Mouse (Mus musculus) frontal cortex, postnatal 14 days (tissue): ENCODE data around the gene Atp6v0a1.

Experiments used
- DNase-seq, 2 experiments: peaks; one replicate each; pipeline ENCODE4 v3.0.0; 2022; ENCODE audit warnings: low spot score in 2 of 2

The Atp6v0a1 gene

DNA sequence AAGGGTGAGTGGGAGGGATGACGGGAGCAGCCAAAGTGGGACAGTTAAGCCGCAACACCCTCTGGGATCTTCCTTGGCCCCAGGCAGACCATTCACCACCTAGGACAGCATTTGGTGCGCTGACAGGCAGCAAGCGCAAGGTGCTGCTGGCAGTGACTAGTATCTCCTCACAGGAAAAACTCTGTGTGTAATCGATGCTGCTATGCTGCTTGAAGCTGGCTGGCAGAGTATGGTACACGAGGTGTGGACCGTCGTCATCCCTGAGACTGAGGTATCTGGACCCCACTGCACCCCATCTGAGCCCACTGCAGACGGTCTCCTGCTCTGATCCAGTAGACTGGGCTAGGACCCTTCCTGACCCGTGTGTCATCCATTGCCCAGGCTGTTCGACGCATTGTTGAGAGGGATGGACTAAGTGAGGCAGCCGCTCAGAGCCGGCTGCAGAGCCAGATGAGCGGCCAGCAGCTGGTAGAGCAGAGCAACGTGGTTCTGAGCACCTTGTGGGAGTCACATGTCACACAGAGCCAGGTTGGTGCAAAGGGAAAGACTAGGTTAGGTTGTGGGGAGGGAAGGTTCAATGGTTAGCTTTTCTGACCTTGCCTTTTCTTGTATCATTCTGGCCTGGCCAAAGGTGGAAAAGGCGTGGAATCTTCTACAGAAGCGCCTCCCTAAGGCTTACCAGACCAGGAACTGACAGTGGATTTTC is 76.5 kb downstream of the Atp6v0a1 start:
- DNase-seq = no peak

DNA sequence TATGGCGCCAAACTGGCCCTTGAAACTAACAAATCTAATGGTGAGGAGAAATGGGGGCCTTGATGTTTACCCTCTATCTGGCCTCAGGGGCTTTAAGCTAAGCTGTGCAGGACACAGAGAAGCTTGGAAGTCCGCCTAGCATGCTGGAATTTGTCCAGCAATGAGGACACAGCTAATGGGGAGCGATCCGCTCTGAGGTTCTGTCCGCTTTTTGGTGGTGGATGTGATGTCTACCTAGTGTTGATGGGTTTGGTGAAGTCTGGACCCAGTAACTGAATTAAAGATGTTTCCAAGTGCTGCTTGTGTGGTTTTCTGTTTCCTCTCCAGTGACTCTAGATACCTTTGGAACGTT is 77.0 kb downstream of the Atp6v0a1 start:
- DNase-seq = no peak

DNA sequence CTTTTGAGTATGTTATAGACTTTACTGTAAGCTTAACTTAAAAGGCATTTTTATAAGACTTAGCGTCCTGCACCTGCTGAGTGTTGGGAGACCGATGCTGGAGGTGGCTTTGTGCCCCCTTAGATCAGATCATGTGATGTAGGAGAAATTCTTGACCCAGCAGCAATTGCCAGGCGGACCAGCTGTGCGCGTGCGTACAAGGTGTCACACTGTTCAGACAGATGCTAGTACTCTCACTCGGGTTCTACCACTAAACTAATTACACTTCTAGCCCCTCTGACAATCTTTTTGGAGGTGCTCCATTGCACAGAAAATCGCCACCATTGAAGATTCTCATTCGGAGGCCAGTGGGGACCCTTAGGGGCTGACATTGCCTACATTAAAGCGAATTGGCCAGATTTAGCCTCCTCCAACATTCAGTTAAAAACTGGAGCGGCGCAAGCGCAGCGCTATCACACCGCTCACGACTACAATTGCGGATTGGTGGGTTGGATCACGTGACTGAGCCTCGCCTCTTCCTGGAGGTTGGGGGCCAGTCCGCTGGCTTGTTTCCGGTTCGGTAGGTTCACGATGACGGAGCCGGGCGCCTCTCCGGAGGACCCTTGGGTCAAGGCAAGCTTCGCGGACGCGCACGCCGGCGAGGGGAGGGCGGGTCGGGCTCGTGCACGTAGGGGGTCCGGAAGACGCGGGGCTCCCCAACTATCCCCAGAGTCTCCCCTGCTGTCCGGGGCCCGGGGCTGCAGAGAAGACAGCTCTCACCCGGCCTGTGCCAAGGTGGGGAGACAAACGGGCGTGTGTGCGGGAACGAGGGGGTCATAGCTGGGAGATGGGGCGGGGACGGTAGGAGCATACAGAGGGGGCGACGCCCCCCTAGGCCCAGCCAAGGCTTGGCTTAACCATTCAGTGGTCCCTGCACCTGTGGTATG is 77.8 kb downstream of the Atp6v0a1 start, which contains the start of gene Mlx:
Mlx (plus strand) TSS at position 522 of the 926 bp plus-strand sequence.
- peak; percentile 86 to 90 for DNase-seq

DNA sequence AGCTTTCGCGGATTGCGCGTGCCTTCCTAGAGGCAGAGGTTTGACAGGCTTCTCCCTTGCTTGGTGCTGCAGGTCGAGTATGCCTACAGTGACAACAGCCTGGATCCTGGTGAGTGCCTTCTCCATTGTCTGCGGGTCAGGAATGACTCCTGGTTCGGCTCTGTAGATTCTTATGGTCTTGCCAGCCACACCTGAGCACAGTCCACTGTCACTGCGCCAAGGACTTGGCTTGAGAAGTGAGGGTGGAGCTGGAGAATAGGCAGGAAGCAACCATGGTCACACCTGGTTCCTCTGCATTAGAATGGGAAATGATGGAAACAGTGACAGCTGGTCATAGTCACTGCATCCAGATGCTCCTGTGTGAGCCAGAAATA is 78.4 kb downstream of the Atp6v0a1 start:
- DNase-seq = no peak

DNA sequence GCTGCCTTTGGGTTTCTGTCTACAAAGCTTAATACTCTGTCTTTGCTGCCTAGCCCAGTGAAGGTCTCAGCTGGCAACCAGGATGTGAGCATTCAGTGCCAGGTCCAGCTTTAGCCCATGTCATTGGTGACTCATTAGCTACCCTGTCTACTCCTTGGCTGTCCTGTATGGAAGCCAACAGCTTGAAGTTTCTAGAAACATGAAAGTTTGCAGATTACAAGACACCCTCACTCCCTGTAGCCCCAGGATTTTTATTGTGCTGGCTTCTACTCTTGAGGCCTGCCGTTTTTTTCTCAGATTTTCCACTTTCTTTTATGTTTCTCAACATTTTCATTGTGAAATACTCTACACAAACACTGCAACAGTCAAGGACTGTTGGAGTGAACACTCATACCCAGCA is 80.7 kb downstream of the Atp6v0a1 start:
- DNase-seq = no peak

DNA sequence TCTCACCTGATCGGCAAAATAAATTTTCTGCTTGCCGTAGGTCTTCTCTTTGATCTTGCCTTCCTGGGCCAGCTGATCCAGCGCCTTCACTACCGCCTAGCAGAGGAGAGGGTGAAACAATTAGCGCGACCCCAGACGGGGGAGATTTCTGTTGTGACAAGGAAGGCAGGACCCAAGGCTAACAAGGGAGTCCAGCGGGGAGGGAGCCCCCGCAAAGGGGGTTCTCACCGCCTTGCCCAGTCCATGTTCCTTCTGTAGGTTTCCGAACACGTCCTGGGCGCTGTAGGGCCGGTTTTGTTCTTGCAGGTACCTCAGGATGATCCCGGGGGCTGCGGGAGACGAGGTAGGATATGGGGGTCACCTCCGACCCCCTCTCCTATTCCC is 85.7 kb downstream of the Atp6v0a1 start:
- no peak for DNase-seq

- DNase-seq = peak; percentile 90
Observed at GRCm38 (mm10) chr11:101095314-101096024, 86.2 kb downstream of the Atp6v0a1 start, which contains the start of gene Psmc3ip. Psmc3ip (minus strand) TSS chr11:101095436.

GRCm38 (mm10) chr11:101098231-101098630 is 89.0 kb downstream of the Atp6v0a1 start:
- DNase-seq = no peak

- DNase-seq = no peak
Observed at GRCm38 (mm10) chr11:101103011-101103410, 93.8 kb downstream of the Atp6v0a1 start.

- no peak for DNase-seq
Observed at GRCm38 (mm10) chr11:101109351-101109750, 100.1 kb downstream of the Atp6v0a1 start.

- no peak for DNase-seq
Observed at GRCm38 (mm10) chr11:101110708-101111107, 101.5 kb downstream of the Atp6v0a1 start.

DNA sequence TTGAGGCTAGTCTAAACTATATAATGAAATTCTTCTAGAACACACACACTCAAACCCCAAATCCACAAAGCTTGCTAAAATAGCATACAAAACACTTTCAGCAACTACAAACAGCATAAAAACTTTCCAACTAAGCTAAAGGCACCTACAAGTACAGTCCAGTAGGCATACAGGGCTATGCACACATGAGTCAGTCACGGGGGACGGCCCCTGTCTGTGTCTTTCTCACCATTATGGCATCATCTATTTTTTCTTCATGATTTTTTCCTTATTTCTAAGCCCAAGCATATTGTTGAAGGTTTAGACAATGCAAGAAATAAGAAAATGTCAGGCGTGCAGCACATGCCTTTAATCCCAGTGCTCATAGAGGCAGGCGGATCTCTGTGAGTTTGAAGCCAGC is 101.9 kb downstream of the Atp6v0a1 start:
- no peak for DNase-seq

GRCm38 (mm10) chr11:101112186-101112585 is 102.9 kb downstream of the Atp6v0a1 start:
- no peak for DNase-seq
